Mouse (Mus musculus): ENCODE data around the gene Bcar1.

Bcar1 gene

GRCm38 (mm10) chr8:111769296-111769695 lies 25.7 kb upstream of the Bcar1 start:
- DNase-seq = no peak

- peak; percentile 51 to 57 for DNase-seq
Measured at GRCm38 (mm10) chr8:111768651-111769050, 25.0 kb upstream of the Bcar1 start.

GRCm38 (mm10) chr8:111765616-111766015 lies 22.0 kb upstream of the Bcar1 start:
- DNase-seq = no peak

DNA sequence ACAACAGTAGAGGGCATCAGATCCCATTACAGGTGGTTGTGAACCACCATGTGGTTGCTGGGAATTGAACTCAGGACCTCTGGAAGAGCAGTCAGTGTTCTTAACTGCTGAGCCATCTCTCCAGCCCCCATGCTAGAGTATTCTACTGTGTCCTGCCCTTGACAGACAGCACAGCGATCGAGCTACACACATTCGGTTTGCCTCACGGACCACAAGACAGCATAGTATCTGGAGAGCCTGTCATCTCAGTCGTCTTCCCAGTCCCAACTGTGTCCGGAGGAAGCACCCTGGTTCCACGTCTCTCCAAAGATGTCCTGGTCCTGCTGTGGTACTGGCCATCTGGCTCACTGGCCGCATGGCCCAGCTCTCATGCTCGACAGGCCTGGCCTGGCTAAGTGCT lies 21.5 kb upstream of the Bcar1 start:
- DNase-seq = no peak

DNA sequence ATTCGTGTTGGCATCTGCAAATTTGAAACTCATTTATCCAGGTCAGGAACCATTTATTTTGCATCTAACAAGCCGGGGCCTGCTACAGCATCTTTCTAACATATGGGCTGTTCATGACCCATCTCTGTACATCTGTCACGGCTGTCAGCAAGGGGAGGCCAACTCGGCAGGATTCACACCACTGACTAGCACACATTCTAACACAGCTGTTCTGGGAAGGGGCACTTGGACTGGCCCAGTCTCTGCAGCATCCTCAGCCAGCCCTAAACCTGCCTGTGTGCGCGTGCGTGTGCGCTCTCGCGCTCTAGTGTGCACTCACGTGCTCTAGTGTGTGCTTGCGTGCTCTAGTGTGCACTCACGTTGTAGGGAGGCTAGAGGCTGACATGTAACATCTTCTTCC lies 17.1 kb upstream of the Bcar1 start:
- DNase-seq = no peak

DNA sequence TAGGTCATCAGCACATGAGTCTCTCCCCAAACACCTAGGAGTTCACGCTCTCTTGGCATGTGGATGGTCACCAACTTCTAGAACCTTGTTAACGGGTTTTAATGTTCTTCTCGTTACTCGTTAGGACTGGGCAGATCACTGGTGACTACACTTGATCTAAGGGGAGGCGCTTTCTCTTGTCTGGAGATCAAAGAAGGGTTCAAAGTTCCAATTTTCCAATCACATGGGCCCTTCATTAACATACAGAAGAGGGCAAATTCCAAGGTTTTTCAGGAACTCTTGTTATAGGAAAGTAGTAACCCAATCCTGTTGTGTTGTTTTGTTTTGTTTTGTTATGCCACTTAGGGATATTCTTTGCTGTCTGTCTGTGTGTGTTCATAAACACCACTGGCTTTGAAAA lies 15.2 kb upstream of the Bcar1 start:
- DNase-seq = no peak

- DNase-seq = no peak
Measured at GRCm38 (mm10) chr8:111757599-111757998, 14.0 kb upstream of the Bcar1 start.

DNA sequence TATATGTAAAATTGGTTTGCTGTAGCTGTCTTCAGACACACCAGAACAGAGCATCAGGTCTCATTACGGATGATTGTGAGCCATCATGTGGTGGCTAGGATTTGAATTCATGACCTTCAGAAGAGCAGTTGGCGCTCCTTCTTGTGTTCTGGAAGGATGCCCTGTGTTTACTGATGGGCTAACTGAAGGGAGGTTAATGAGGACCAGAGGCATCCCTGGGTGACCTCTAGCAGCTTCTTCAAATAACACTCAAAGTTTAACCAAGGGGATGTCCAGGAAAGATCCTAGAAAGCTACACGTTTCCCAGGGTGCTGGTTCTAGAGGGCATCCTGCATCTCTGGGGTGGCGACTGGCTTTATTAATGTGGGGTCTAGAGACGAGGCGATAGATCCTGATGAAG lies 11.1 kb upstream of the Bcar1 start:
- DNase-seq = no peak

DNA sequence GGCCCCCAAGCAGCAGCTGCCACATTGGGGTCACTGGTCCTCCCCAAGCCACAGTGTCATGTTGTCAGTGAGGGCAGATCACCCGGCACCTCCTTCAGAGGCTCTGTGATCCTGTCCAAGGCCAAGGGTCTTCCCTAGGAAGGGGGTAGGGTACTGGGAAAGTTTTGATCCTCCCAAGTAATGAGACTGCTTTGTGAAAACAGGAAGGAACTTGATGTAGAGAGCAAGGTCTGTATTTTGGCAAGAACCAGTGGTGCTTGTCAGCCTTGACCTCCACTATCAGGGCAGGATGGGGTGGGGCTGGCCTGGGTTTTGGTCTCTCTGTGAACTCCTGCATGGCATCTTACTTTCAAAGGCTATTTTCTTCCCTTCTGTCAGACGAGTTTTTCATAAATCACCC lies 10.5 kb upstream of the Bcar1 start:
- no peak for DNase-seq

DNA sequence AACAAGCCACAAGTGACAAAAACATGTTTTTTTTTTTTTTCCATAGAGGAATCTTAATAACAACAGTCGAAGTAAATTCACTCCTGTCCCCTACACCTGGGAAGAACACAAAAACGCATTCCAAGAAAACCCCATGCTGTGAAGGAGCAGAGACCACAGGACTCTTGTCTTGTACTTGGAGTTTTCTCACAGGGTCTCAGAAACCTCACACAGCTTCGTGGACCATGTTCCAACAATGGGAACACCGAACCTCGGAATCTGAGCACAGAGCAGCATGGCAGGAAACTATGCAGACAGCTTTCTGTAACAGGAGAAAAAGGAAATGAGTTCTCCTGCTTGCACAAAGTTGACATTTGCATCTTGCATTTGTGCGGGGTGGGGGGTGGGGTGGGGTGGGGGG lies 5.2 kb upstream of the Bcar1 start:
- no peak for DNase-seq

GRCm38 (mm10) chr8:111747866-111748649 lies 4.4 kb upstream of the Bcar1 start:
- DNase-seq = no peak

- DNase-seq = no peak
Measured at GRCm38 (mm10) chr8:111746582-111747465, 3.2 kb upstream of the Bcar1 start.

GRCm38 (mm10) chr8:111745591-111746418 lies 2.2 kb upstream of the Bcar1 start:
- DNase-seq = peak; percentile 65 to 68

DNA sequence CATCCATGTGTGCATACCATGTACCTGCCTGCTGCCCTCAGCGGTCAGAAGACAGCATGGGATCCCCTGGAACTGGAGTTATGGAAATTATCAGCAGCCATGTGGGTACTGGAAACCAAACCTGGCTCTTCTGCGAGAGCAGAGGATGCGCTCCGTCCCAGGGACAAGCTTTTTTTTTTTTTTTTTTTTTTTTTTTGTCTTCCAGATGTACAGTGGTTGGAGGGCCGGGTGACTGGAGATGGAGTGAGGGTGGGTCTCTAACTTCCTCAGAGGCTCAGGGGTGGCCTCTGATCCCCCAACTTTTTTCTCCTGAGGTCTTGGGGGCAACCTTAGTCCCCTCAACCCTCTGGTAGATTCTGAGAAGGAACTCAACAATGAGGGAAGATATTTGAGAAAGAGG lies 1.5 kb upstream of the Bcar1 start:
- no peak for DNase-seq

GRCm38 (mm10) chr8:111743101-111743791 lies 363 bp downstream of the Bcar1 start:
- peak; percentile 37 to 46 for DNase-seq

- peak; percentile 74 to 79 for DNase-seq
Measured at GRCm38 (mm10) chr8:111742261-111743037, 1.2 kb downstream of the Bcar1 start.

DNA sequence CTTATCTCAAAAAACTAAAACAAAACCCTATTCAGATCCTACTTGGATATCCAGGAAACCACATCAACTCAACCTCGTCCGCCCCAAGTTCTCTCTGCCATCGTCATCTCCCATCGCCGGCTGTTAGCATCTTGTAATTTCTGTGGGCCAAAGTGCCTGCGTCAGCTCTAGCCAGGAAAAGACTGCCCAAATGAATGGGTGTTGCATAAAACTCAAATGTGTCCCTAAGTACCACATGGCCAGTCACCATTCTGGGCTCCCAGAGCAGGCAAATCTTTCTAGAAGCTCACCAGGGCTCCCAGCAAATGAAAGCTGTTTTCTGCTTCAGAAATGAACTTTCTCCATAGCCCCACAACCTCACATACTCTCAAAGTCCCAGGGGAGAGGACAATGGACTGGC lies 2.1 kb downstream of the Bcar1 start:
- peak; percentile 34 to 42 for DNase-seq

GRCm38 (mm10) chr8:111740994-111741393 lies 2.6 kb downstream of the Bcar1 start:
- peak; percentile 36 to 42 for DNase-seq

- peak; percentile 22 to 33 for DNase-seq
Measured at GRCm38 (mm10) chr8:111740301-111740711, 3.3 kb downstream of the Bcar1 start.

DNA sequence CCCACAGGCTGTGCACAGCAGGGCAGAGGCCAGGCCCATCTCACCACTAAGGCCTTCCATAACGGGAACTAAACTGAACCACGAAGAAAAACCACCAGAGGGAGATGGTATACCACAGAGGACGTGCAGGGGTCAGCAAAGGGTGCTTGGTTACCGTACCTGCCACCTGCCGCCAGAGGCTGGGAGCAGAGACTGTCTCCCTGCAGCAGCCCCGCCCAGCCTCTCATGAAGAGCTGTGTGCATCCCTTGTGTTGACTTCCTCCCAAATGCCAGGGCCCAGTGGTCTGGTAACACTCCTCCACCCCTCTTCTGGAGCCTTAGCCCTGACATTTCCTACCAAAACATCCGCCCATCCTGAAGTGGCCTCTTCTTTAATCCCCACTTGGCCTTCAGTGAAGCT lies 4.0 kb downstream of the Bcar1 start:
- DNase-seq = peak in 1 of 2 experiments; percentile 28

- DNase-seq = peak in 1 of 2 experiments; percentile 18
Measured at GRCm38 (mm10) chr8:111738867-111739266, 4.7 kb downstream of the Bcar1 start.

- peak; percentile 61 to 67 for DNase-seq
Measured at GRCm38 (mm10) chr8:111736321-111736720, 7.3 kb downstream of the Bcar1 start.
